Mouse (Mus musculus) layer of hippocampus, postnatal 25 days (tissue): ENCODE data around the gene Wasl. TPM values are rescaled to one million over a fixed set of nuclear protein-coding genes. Genes with fewer than 3 reads are reported as not detected.

Source experiments
- DNase-seq, 2 experiments: peaks; one replicate each; pipeline ENCODE4 v3.0.0; 2022; ENCODE audit warnings: mixed read lengths in 2 of 2, low spot score in 1 of 2; ENCODE audit errors: extremely low spot score in 1 of 2
- total RNA-seq, 2 experiments: library from RNA; stranded (reverse); gene quantifications; 2 replicates each; pipeline ENCODE4 v1.2.3; 2021

The Wasl gene
- 100 to 1,000 TPM; 137 to 141 TPM for total RNA-seq

GRCm38 (mm10) chr6:24664867-24665458 lies at the start of gene Wasl:
TSS of gene Wasl (minus strand) at chr6:24665009.
- peak; percentile 95 for DNase-seq

DNA sequence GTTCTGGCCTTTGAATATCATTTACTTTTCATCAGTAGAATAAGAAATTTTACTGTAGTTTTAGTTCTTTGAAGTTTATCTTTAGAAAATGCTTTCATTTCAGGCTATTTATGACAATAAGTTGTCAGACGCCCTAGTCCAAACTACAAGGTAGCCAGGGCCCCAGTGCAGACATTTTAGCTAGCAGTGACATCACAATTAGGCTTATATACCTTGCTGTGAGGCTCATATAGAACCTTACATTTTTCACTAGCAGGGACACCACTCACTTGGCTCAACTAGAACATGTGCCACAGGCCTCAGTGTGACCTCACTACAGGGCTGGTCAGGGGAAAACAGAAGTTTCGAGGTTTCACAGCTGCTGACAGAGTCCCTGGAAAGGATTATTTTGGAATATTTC lies 42.7 kb upstream of the Wasl start:
- DNase-seq, result no peak

- DNase-seq, result no peak
These were observed 42.3 kb upstream of the Wasl start for GRCm38 (mm10) chr6:24707090-24707489.

GRCm38 (mm10) chr6:24697216-24697615 lies 32.4 kb upstream of the Wasl start:
- no peak for DNase-seq

- DNase-seq, result no peak
These were observed 31.3 kb upstream of the Wasl start for GRCm38 (mm10) chr6:24696117-24696516.

DNA sequence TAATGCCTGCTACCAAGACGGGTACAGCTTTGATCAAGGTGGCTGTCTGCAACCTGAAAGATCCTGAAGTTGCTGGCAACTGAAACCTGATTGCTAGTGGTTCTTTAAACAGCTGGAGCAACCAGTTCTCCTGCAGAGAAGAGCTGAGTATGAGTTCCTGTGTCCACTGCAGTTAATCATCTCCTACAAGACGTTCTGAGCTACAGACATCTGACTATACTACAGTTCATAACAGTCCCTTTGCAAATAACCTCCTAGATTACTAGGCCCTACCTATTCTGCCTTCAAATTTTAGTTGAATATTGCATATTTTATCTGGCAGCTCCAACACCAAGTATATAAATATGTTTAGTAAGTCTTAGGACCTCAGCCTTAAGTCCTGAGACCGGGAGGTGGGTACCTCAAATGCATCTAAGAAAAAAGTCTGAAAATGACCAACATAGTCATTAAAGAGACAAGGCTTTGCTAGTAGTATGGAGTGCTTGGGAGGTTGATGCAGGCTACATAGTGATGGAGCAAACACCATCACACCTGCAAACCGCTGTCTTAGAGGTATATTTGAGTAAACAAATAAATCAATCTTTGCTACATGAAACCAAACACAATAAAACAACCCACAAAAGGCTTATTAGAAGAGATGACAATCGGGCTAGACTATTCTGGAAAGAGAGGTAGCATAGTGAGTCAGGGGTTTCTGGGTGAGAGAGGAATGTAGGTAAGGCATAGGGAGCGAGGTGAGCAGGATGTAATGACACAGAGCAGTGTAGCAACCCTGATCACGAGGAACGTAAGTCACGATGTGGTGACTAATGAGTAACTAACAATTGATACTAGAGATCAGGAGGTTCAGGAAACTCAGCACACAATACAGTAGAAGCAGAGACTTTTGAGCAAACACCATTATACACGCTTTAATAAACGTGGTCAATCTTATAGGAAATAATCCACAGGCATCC lies 29.9 kb upstream of the Wasl start:
- no peak for DNase-seq

DNA sequence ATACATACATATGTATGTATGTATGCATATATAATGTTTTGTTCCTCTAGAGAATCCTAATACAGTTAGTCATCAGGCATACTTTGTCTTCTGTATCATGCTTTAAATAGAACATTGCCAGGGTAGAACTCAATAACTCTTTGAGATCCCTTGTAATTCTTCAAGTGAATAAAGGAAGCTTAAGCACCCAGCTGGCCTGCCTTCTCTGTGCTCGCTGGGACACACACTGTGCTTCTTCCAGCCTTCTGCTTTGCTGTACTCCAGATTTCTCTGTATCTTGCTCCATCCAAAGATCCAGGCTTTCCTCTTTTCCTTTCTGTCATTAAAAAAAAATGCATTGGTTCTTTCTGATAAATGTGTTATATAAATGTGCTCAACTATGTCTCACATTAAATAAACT lies 23.1 kb upstream of the Wasl start:
- DNase-seq, result no peak

GRCm38 (mm10) chr6:24683113-24683512 lies 18.3 kb upstream of the Wasl start:
- DNase-seq, result no peak

GRCm38 (mm10) chr6:24667829-24668228 lies 3.0 kb upstream of the Wasl start:
- no peak for DNase-seq

DNA sequence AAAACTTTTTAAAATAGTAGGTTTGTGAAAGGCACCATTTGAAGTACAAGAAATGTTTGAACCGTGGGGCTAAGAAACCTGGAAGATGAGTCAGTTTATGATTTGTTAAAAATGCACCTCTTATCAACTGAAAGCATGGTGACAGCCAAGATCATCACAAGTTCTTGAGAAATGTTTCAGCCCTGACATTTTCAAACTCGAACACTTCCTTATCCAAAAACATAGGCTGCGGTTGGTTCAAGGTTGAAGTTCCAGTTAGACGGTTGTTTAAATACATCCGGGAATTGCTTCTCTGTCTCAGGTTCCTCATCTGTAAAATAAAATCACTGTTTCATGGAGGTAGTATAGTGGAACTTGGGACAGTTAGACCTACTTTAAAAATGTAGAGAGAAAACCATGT lies 1.4 kb upstream of the Wasl start:
- no peak for DNase-seq

- peak; percentile 21 to 29 for DNase-seq
These were observed 509 bp downstream of the Wasl start for GRCm38 (mm10) chr6:24664133-24664866.

DNA sequence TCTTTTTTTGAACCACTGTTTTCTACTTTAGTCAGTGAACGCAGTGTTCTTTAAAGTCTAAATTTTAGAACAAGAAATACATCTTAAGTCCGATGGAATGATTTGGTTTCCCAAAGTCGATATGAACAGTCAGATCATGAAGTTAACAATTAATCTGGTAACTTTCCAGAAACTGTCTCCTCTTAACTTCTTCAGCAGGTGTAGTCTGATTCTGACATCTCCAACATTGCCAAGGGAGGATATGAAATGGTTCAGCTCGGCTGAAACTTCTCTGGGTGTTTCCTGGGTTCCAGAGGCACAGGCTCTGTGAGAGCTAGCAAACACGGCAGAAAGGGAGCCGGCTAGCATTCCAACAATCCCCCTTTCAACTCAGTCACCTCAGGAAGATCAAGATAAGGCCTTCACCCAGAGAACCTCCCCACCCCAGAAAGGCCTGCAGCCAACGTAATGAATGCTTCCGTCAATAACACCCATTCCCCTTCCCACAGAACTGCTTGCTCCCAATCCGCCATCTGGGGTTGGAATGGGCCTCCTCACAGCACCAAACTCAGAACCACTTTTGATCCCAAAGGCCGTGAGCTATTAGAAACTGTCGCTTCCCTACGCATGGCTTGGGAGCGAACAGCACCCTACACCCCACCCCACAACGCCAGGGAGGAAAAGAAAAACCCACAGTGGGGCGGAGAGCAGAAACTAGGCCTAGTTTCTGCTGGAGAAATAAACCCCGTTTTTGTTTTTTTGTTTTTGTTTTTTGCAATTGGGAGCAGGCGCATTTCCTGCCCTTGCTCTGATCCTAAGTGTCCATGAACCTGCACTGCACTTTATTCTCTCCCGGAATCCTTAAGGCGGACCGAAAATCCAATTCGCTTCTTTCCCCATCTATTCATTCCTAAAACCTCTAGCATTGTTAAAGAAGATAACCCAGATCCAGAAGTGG lies 1.3 kb downstream of the Wasl start:
- peak in 1 of 2 experiments; percentile 12 for DNase-seq

DNA sequence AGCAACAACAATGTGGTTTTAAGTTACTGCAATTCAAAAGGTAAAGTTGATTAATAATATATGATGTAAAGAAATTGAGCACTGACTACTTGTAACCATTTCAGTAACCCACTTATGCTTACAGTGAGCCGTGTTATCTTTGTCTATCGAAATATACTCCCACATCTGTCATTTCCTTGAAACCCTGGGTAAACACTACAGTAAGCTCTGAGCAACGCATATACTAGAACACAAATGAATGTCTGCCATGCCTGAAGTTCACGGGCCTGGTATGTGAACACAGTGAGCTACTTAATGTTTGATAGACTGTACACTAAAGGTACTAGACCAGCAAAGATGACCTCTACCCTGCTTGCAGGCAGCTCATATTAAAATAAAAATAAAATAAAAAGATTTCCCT lies 2.3 kb downstream of the Wasl start:
- no peak for DNase-seq

DNA sequence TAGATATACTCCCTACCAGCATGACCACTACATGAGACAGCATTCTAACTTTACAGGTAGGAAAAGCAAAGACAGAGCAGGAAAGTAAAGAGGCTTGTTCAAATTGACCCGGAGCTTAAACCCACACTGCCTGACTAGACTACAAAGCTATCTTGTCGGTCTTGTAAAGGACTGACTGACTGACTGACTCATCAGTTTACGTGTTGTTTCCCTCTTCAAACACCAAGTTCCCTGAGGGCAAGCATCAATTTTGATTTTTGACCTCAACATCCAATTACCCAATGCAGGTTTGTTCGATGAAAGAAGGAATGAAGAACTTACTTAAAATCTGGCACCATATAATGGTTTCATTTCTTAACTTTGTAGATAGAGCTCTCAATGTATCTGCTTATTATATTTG lies 2.9 kb downstream of the Wasl start:
- no peak for DNase-seq

- no peak for DNase-seq
These were observed 7.0 kb downstream of the Wasl start for GRCm38 (mm10) chr6:24657647-24658387.

- no peak for DNase-seq
These were observed 8.7 kb downstream of the Wasl start for GRCm38 (mm10) chr6:24656094-24656493.

GRCm38 (mm10) chr6:24651538-24651937 lies 13.3 kb downstream of the Wasl start:
- no peak for DNase-seq

- no peak for DNase-seq
These were observed 14.1 kb downstream of the Wasl start for GRCm38 (mm10) chr6:24650719-24651118.

GRCm38 (mm10) chr6:24648403-24648802 lies 16.4 kb downstream of the Wasl start:
- no peak for DNase-seq
